Comparison of ENCODE assay signal across 23 mouse cellular contexts in genomic region chr14:15934729-15935128, GRCm38 (mm10).
DNase-seq lines count a peak whose midpoint lies in the region; ATAC-seq lines count a peak whose summit lies in the region.
"Had no signal": no experiment of that assay in that cellular context is flagged by ENCODE, and none has a peak within 500 bp of the region (broad histone marks: within the 10 kb centered on the region; RNA-seq: fewer than 3 reads in every experiment).

No protein-coding gene starts in this region.

- H3K4me3 ChIP-seq in intestine, embryonic 16.5 days (ENCODE audit: low read length) = no peak overlapping the region
- H3K4me3 ChIP-seq: embryonic facial prominence, embryonic 13.5 days; forebrain, embryonic 12.5 days; heart, embryonic 10.5 days; hindbrain, embryonic 12.5 days; intestine, embryonic 15.5 days had no signal

- DNase-seq in cerebellum, adult 11-12 months = no peak
- DNase-seq in naive thymus-derived CD4-positive, alpha-beta T cell, adult 2 months (ENCODE audit: low read depth) = peak; percentile 53
- DNase-seq in ovary, postnatal 10 days (ENCODE audit: low spot score) = no peak
- no peak for DNase-seq in adrenal gland, postnatal 36 days
- DNase-seq: adrenal gland, adult 2 months; adrenal gland, postnatal 25 days; cerebellum, adult 18-20 months; cerebellum, adult 9-11 months; cerebellum, postnatal 36 days; gastrocnemius, postnatal 10 days; heart, adult 18-20 months; heart, postnatal 10 days; heart, postnatal 4 days had no signal

- H3K27ac ChIP-seq in intestine, embryonic 16.5 days (ENCODE audit: low read length) = no peak overlapping the region
- H3K27ac ChIP-seq: embryonic facial prominence, embryonic 13.5 days; forebrain, embryonic 12.5 days; heart, embryonic 10.5 days; hindbrain, embryonic 12.5 days; intestine, embryonic 15.5 days had no signal

- no peaks in the 10 kb centered on the region for H3K27me3 ChIP-seq in intestine, embryonic 16.5 days (replicated peaks; ENCODE audit: control insufficient read depth, insufficient read depth, low read length)
- H3K27me3 ChIP-seq: embryonic facial prominence, embryonic 13.5 days; forebrain, embryonic 12.5 days; hindbrain, embryonic 12.5 days; intestine, embryonic 15.5 days had no signal

- no peak overlapping the region for H3K9ac ChIP-seq in intestine, embryonic 16.5 days (ENCODE audit: low read depth, low read length)
- H3K9ac ChIP-seq: embryonic facial prominence, embryonic 13.5 days; forebrain, embryonic 12.5 days; hindbrain, embryonic 12.5 days; intestine, embryonic 15.5 days had no signal

- H3K36me3 ChIP-seq in intestine, embryonic 16.5 days (ENCODE audit: control insufficient read depth, insufficient read depth, low read length) = no peaks in the 10 kb centered on the region
- H3K36me3 ChIP-seq: embryonic facial prominence, embryonic 13.5 days; forebrain, embryonic 12.5 days; heart, embryonic 10.5 days; hindbrain, embryonic 12.5 days; intestine, embryonic 15.5 days had no signal

- 0 out of 2 replicates have a peak, but pooled peaks have one; percentile 45 for ATAC-seq in cerebellum, adult (ENCODE audit: insufficient number of reproducible peaks, low FRiP score, low TSS enrichment)
- ATAC-seq in activated CD4-positive, CD25-positive, alpha-beta regulatory T cell, adult 4 months = peak; percentile 57
- ATAC-seq in intestine, embryonic 16.5 days = no peak
- ATAC-seq: forebrain, embryonic 16.5 days; hindbrain, embryonic 16.5 days; intestine, embryonic 15.5 days had no signal

- no peaks in the 10 kb centered on the region for H3K9me3 ChIP-seq in intestine, embryonic 16.5 days (ENCODE audit: control insufficient read depth, low read length)
- H3K9me3 ChIP-seq: embryonic facial prominence, embryonic 13.5 days; forebrain, embryonic 12.5 days; heart, embryonic 10.5 days; hindbrain, embryonic 12.5 days; intestine, embryonic 15.5 days had no signal

- H3K4me2 ChIP-seq in intestine, embryonic 16.5 days (ENCODE audit: low read depth, low read length) = no peak overlapping the region
- H3K4me2 ChIP-seq: embryonic facial prominence, embryonic 13.5 days; forebrain, embryonic 12.5 days; hindbrain, embryonic 12.5 days; intestine, embryonic 15.5 days had no signal

- no peaks in the 10 kb centered on the region for H3K4me1 ChIP-seq in intestine, embryonic 16.5 days (ENCODE audit: control insufficient read depth, insufficient read depth, low read length)
- H3K4me1 ChIP-seq: embryonic facial prominence, embryonic 13.5 days; forebrain, embryonic 12.5 days; heart, embryonic 10.5 days; hindbrain, embryonic 12.5 days; intestine, embryonic 15.5 days had no signal
